Mouse (Mus musculus) brain, adult 2 months (tissue): ENCODE data around the gene Nudt16.
"Not testable (repeated sequence)": the region's sequence is repeated elsewhere in the genome, so short reads cannot be mapped to it uniquely, and the experiment has no call there.

Experiments used
- DNase-seq: peaks from one replicate; pipeline ENCODE4 v3.0.0; 2011; ENCODE audit warnings: low read depth, low spot score

Nudt16 gene

GRCm38 (mm10) chr9:105131253-105132001, at the start of gene Nudt16:
Nudt16 (minus strand) TSS chr9:105131824.
- peak; percentile 98 for DNase-seq

- DNase-seq = no peak
These were observed 13.4 kb upstream of the Nudt16 start, which contains the start of gene 1700080E11Rik for GRCm38 (mm10) chr9:105144992-105145391. 1700080E11Rik (minus strand) TSS chr9:105145092.

GRCm38 (mm10) chr9:105139204-105139603, 7.6 kb upstream of the Nudt16 start:
- DNase-seq = no peak

GRCm38 (mm10) chr9:105136404-105136803, 4.8 kb upstream of the Nudt16 start:
- no peak for DNase-seq

GRCm38 (mm10) chr9:105134536-105134935, 2.9 kb upstream of the Nudt16 start:
- no peak for DNase-seq

GRCm38 (mm10) chr9:105132002-105132367, 361 bp upstream of the Nudt16 start:
- DNase-seq = no peak

- no peak for DNase-seq
These were observed 1.3 kb downstream of the Nudt16 start for GRCm38 (mm10) chr9:105130331-105130730.

- not testable (repeated sequence) for DNase-seq
These were observed 6.4 kb downstream of the Nudt16 start for GRCm38 (mm10) chr9:105125206-105125605.

GRCm38 (mm10) chr9:105103893-105104292, 27.7 kb downstream of the Nudt16 start:
- no peak for DNase-seq

GRCm38 (mm10) chr9:105101911-105102310, 29.7 kb downstream of the Nudt16 start:
- DNase-seq = peak; percentile 46

- DNase-seq = peak; percentile 24
These were observed 30.6 kb downstream of the Nudt16 start for GRCm38 (mm10) chr9:105100807-105101570.

- no peak for DNase-seq
These were observed 51.4 kb downstream of the Nudt16 start for GRCm38 (mm10) chr9:105080246-105080645.
